Mouse (Mus musculus) intestine, postnatal 0 days (tissue): ENCODE measurements around the gene Sigmar1. TPM values are rescaled to one million over a fixed set of nuclear protein-coding genes. Genes with fewer than 3 reads are reported as not detected.

Experiments
- ATAC-seq: fragments of 200-750 bp; cut with Nextera tagmentation; 2 replicates; pipeline ENCODE4 v1.8.0; 2017; ENCODE audit warnings: mild to moderate bottlenecking, moderate TSS enrichment, moderate library complexity
- H3K27ac ChIP-seq: fragments of 300-500 bp; sonication (generic); 2 replicates; pipeline ENCODE4 v1.5.1; 2014; ENCODE audit warnings: mild to moderate bottlenecking, low read depth, low read length, moderate library complexity
- H3K27me3 ChIP-seq: fragments of 300-500 bp; sonication (generic); replicated peaks from 2 replicates; pipeline ENCODE4 v1.6.1; 2014; ENCODE audit warnings: low read length, mixed read lengths; ENCODE audit not compliant: control insufficient read depth, insufficient read depth
- H3K36me3 ChIP-seq: fragments of 300-500 bp; sonication (generic); 2 replicates; pipeline ENCODE4 v1.6.1; 2014; ENCODE audit warnings: mild to moderate bottlenecking, moderate library complexity; ENCODE audit not compliant: control insufficient read depth, insufficient read depth
- H3K4me1 ChIP-seq: fragments of 300-500 bp; sonication (generic); replicated peaks from 2 replicates; pipeline ENCODE4 v1.6.1; 2014; ENCODE audit warnings: antibody characterized with exemption, low read length, mixed read lengths; ENCODE audit not compliant: control insufficient read depth, insufficient read depth
- H3K4me2 ChIP-seq: fragments of 300-500 bp; sonication (generic); replicated peaks from 2 replicates; pipeline ENCODE4 v1.6.1; 2014; ENCODE audit warnings: low read depth, mild to moderate bottlenecking, moderate library complexity
- H3K4me3 ChIP-seq: fragments of 300-500 bp; sonication (generic); 2 replicates; pipeline ENCODE4 v1.5.1; 2014; ENCODE audit warnings: low read depth, low read length
- H3K9ac ChIP-seq: fragments of 300-500 bp; sonication (generic); 2 replicates; pipeline ENCODE4 v1.6.1; 2014; ENCODE audit warnings: mild to moderate bottlenecking, low read depth, low read length
- H3K9me3 ChIP-seq: fragments of 300-500 bp; sonication (generic); 2 replicates; pipeline ENCODE4 v1.6.1; 2016; ENCODE audit warnings: mixed run types; ENCODE audit not compliant: control insufficient read depth
- CTCF ChIP-seq: sonication (generic); IDR thresholded peaks from 2 replicates; pipeline ENCODE4 v1.5.1; 2016; ENCODE audit warnings: low read depth, mild to moderate bottlenecking, control low read depth, antibody characterized with exemption, moderate library complexity
- WGBS: fragments of 180-500 bp; shearing (Covaris S2); extraction: QIAGEN DNeasy Blood & Tissue Kit; methylation state at CpG from one replicate; pipeline ENCODE4 v1.1.7; 2014; 5-methylcytosine and 5-hydroxymethylcytosine counted together
- polyA plus RNA-seq: library from polyadenylated mRNA; unstranded; fragments of >200 nt; fragmentation: Nextera tagmentation; extraction: Ambion mirVana; gene quantifications from 2 replicates; pipeline ENCODE4 v1.2.1, GENCODE M21; 2015

Gene Sigmar1
- polyA plus RNA-seq, 1 experiment from 2014 or later = 50.6 TPM

GRCm38 (mm10) chr4:41739260-41739659 is 16.7 kb downstream of the Sigmar1 start:
- no peak for TF ChIP-seq CTCF
- Histone ChIP-seq H3K9me3 (no peaks in the 10 kb centered on the region), H3K4me3 (no peak overlapping the region), H3K4me1 (peaks cover 8% of the 10 kb centered on the region; the same call in 1 of the 2 replicates), H3K27ac (no peak overlapping the region), H3K9ac (0 out of 2 replicates have a peak overlapping the region, but pooled peaks have one; percentile 17), H3K4me2 (peak overlapping the region; percentile 96; the same call in 1 of the 2 replicates), H3K36me3 (peaks cover 7% of the 10 kb centered on the region; the same call in 1 of the 2 replicates), H3K27me3 (no peaks in the 10 kb centered on the region)
- 97% methylated on average over 13 of the region's 13 CpGs for WGBS
- no peak for ATAC-seq

GRCm38 (mm10) chr4:41738256-41738603 is 17.7 kb downstream of the Sigmar1 start:
- TF ChIP-seq CTCF = no peak
- Histone ChIP-seq H3K4me2 (0 out of 2 replicates have a peak overlapping the region, but pooled peaks have one; percentile 9), H3K27ac (peak overlapping the region; percentile 35; the same call in 1 of the 2 replicates)

GRCm38 (mm10) chr4:41737602-41738255 is 18.2 kb downstream of the Sigmar1 start:
- peak; percentile 43 for ATAC-seq
- H3K9me3 ChIP-seq = no peaks in the 10 kb centered on the region
- H3K27me3 ChIP-seq = peaks cover 3% of the 10 kb centered on the region; the same call in 1 of the 2 replicates
- TF ChIP-seq CTCF = peak; percentile 90
- no peak overlapping the region; the same call in 1 of the 2 replicates for H3K27ac ChIP-seq
- peaks cover 7% of the 10 kb centered on the region; the same call in 1 of the 2 replicates for H3K36me3 ChIP-seq
- H3K9ac ChIP-seq = no peak overlapping the region
- 19% methylated on average over 8 of the region's 8 CpGs for WGBS
- 0 out of 2 replicates have a peak overlapping the region, but pooled peaks have one; percentile 9 for H3K4me2 ChIP-seq
- H3K4me3 ChIP-seq = no peak overlapping the region
- peaks cover 8% of the 10 kb centered on the region; the same call in 1 of the 2 replicates for H3K4me1 ChIP-seq

More at GRCm38 (mm10) chr4:41738256-41738603, 17.7 kb downstream of the Sigmar1 start:
- peaks cover 8% of the 10 kb centered on the region; the same call in 1 of the 2 replicates for H3K4me1 ChIP-seq
- H3K9ac ChIP-seq = no peak overlapping the region
- no peaks in the 10 kb centered on the region for H3K9me3 ChIP-seq
- peak; percentile 56 for ATAC-seq
- 35% methylated on average over 1 of the region's 1 CpGs for WGBS
- 0 out of 2 replicates have a peak, but pooled peaks cover 2% of the 10 kb centered on the region for H3K27me3 ChIP-seq
- no peak overlapping the region for H3K4me3 ChIP-seq
- H3K36me3 ChIP-seq = peaks cover 7% of the 10 kb centered on the region; the same call in 1 of the 2 replicates

- peak within 1 kb of the TSS; percentile 66 for H3K4me2 ChIP-seq
- no peak within 1 kb of the TSS for H3K27ac ChIP-seq
- H3K36me3 ChIP-seq = no peaks in the 10 kb centered on the region
- peaks cover 52% of the 10 kb centered on the region for H3K27me3 ChIP-seq
- no peaks in the 10 kb centered on the region for H3K4me1 ChIP-seq
- no peak for TF ChIP-seq CTCF
- H3K9me3 ChIP-seq = no peaks in the 10 kb centered on the region
- ATAC-seq = peak; percentile 51; the same call in 1 of the 2 replicates
- 1% methylated on average over 50 of the region's 50 CpGs for WGBS
- H3K4me3 ChIP-seq = peak within 1 kb of the TSS; percentile 40
- 0 out of 2 replicates have a peak within 1 kb of the TSS, but pooled peaks have one; percentile 11 for H3K9ac ChIP-seq
Observed at GRCm38 (mm10) chr4:41731052-41731765, 24.7 kb downstream of the Sigmar1 start, which contains the start of gene Arid3c. Arid3c (minus strand) TSS chr4:41731142.

- WGBS = 19% methylated on average over 20 of the region's 20 CpGs
- H3K27me3 ChIP-seq = peaks cover 73% of the 10 kb centered on the region
- ATAC-seq = no peak
Observed at GRCm38 (mm10) chr4:41726826-41727621, 28.9 kb downstream of the Sigmar1 start.

More at GRCm38 (mm10) chr4:41726826-41727621, 28.9 kb downstream of the Sigmar1 start:
- Histone ChIP-seq H3K9ac (no peak overlapping the region), H3K4me1 (no peaks in the 10 kb centered on the region), H3K4me3 (no peak overlapping the region), H3K27ac (no peak overlapping the region), H3K36me3 (no peaks in the 10 kb centered on the region), H3K4me2 (no peak overlapping the region), H3K9me3 (no peaks in the 10 kb centered on the region)
- TF ChIP-seq CTCF = no peak
